Mouse (Mus musculus) ES-CJ7 (cell line): ENCODE measurements around the gene Syt5.
A peak's percentile ranks its signal among the peaks of the same experiment; 100 is the strongest.

ENCODE experiments used
- DNase-seq: peaks from one replicate; pipeline ENCODE4 v3.0.0; 2011; ENCODE audit warnings: low read depth, low spot score

Syt5 gene

GRCm38 (mm10) chr7:4501558-4502397 lies 45.6 kb downstream of the Syt5 start, which contains the start of gene Ppp1r12c:
Ppp1r12c (minus strand) TSS chr7:4501680.
- DNase-seq = peak; percentile 87

DNA sequence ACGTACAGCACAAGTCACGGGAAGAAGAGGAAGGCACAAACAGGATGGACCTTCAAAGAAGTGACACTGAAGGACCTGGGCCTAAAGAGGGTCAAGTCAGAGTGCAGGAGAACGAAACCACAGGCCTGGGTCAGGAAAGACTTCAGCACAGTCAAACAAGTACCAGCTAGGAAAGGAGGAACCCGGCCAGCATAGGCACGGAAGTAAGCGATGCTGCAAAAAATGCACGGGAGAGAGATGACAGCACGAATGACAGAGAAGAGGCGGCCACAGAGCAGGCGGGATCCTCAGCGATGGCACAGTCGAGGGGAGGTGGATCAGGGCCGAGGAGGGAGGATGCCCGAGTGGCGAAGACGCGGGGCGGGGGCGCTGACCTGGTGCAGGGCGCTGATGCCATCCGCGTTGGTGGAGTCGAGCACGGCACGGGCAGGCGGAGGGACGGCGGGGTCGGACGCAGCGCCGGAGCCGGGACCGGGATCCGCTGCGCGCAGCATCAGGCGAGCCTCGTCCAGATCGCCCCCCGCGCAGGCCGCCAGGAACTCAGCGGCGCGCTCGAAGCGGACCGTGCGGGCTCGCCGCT lies 46.4 kb downstream of the Syt5 start:
- DNase-seq = no peak

DNA sequence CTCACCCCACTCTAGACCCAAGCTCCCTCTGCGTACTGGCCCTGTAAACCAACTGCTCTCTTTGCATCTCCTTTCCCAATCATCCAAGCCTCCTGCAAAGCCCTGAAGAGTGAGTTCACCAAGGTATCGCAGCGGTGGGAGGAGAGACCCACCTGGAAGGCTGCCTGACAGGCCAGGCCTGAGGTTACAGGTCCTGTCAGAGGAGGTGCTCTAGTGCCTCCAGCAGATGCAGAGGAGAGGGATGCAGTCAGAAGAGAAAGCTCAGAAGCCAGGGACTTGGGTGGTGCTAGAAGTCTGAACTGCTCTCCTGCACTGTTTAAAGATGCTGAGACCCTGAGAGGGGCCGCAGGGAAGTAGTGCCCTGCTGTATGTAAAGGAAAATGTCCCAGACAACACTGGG lies 48.3 kb downstream of the Syt5 start:
- DNase-seq = no peak

GRCm38 (mm10) chr7:4498251-4498650 lies 49.1 kb downstream of the Syt5 start:
- DNase-seq = no peak

GRCm38 (mm10) chr7:4497271-4497903 lies 50.0 kb downstream of the Syt5 start:
- DNase-seq = no peak

- no peak for DNase-seq
Measured at GRCm38 (mm10) chr7:4496468-4496867, 50.9 kb downstream of the Syt5 start.

GRCm38 (mm10) chr7:4493991-4494390 lies 53.4 kb downstream of the Syt5 start:
- DNase-seq = no peak

DNA sequence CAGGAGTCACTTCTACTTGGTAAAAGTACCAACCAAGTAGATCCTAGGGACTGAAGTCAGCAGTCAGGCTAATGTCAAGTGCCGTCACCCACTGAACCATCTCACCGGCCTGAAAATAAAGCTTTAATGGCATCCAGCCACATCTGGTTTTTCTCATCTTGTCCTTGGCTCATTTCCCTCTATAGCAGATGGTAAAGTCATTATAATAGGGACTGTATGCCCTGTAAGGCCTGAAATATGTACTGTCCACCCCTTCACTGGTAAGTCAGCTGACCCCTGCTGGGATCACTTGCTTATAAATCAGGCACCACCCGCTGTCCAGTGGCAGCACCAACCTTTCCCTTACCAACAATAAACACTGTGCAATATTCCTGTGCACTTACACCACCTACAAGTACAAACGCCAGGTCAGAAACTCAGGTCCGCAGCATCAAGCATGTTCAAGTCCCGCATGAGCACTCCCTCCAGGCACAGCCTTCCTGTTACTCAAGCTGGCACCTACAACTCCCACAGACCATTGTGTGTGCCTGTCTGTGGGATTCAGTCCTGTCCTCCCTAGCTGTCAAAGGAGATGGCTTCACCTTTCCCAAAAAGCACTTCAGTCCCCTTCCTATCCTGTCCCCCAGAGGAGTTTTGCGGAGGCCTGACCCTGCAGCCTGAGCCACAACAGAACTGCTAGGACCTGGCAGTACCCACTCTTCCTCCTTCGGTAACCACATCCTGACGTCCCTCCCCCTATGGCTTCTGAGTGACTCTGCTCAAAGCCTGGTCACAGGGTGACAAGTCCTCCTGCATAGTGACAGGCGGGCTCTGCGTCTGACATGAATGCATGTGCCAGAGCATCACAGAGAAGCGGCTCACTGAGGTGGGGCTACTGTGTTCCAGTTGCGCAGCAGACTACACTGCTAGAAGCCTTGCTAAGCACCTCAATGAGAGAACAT lies 54.8 kb downstream of the Syt5 start:
- no peak for DNase-seq

GRCm38 (mm10) chr7:4491308-4491707 lies 56.0 kb downstream of the Syt5 start:
- DNase-seq = no peak
